Mouse (Mus musculus) lung, postnatal 0 days (tissue): ENCODE measurements around the gene Nexmif.

Source experiments
- CTCF ChIP-seq: IDR thresholded peaks from 2 replicates; pipeline ENCODE4 v1.5.1; 2016; ENCODE audit warnings: antibody characterized with exemption, mild to moderate bottlenecking
- EP300 ChIP-seq: IDR thresholded peaks from 2 replicates; pipeline ENCODE4 v1.6.1; 2016; ENCODE audit warnings: antibody characterized with exemption, mild to moderate bottlenecking, control low read depth

- no peak for TF ChIP-seq CTCF
- peak; percentile 74 for TF ChIP-seq EP300
Observed at GRCm38 (mm10) chrX:104054848-104055247, 146.1 kb downstream of the Nexmif start.
